Mouse (Mus musculus) kidney, postnatal 25 days (tissue): ENCODE measurements around the gene Hist2h2bb.
"Not testable (repeated sequence)": the region's sequence is repeated elsewhere in the genome, so short reads cannot be mapped to it uniquely, and the experiment has no call there.

Source experiments
- DNase-seq, 2 experiments: peaks; one replicate each; pipeline ENCODE4 v3.0.0; 2021; ENCODE audit warnings: mixed read lengths in 2 of 2

The Hist2h2bb gene

DNA sequence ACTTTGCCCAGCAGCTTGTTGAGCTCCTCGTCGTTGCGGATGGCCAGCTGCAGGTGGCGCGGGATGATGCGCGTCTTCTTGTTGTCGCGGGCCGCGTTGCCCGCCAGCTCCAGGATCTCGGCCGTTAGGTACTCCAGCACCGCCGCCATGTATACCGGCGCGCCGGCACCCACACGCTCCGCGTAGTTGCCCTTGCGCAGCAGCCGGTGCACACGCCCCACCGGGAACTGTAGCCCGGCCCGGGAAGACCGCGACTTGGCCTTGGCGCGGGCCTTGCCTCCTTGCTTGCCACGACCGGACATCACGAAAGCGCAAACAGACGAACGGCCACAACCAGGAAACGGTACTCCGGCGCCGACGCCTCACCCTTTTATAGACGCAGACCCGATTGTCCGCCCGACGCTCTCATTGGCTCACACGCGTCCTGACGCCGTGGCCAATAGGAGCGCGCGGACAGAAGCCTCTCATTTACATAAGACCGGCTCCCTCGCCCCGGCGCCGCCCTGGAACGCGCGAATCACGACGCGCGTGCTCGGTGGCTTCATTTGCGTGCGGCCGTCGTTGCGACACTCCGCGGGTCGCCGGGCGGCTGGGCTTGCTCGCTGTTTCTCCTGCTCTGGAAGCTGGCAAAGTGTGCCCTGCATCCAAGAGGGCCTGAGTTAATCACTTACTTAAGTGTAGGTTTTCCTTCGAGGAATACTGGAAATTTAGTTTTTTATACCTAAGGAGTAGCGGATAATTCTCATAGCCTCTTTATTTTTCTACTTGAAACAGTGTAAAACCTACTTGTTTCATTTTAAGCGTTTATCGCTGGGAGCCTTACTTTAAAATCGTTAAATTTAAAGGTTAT lies 29.4 kb upstream of the Hist2h2bb start, which contains the start of gene Hist2h2aa2:
TSS of gene Hist2h2aa2 (minus strand) at position 328 of the 850 bp plus-strand sequence.
- DNase-seq = peak; percentile 96 to 97

DNA sequence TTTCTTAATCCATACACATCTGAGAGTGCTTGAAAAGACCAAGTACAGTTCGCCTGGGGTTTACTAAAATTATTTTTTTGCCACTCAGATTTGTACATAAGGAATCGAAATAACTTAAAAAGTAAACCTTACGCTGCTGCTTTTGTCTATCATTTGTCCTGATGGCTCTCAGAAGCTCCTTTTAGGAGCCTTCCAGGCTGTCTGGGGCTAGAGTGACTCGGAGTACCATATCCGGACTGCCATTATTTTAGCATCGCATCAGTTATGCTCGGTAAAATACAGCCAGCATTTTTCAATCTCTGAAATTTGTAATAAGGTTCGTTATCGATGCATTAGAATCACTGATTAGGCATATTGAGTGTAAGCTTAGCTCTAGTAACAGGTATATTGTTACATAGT lies 28.8 kb upstream of the Hist2h2bb start:
- no peak for DNase-seq

DNA sequence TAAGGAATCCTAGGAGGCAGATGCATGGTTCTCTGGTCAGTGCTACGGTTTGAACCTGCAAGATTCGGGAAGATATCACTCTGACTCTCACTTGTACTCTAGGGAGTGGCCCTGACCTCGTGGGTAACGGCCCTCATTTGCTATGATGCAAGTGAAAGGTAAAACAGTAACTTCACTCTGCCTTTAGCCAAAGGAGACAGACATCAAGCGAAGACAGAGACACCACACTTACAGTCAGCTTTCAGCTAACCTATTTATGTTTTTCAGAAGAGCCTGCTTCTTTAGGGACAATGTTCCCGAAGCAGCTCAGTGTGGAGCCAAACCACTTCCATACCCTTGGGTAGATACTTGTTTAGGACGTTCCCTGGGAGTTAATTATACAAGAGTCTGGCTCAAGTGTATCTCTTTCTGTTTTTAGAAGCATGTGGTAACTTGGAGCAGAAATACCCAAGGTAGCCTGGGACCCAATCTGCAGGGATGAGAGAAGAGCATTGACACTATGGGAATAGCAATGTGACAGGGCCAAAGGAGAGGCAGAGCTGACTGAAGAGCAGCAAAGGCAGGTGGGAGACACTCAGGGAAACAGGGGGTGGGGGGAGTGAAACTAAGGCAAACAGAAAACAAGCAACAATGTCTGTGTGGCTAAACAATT lies 25.5 kb upstream of the Hist2h2bb start:
- peak in 1 of 2 experiments; percentile 61 for DNase-seq

DNA sequence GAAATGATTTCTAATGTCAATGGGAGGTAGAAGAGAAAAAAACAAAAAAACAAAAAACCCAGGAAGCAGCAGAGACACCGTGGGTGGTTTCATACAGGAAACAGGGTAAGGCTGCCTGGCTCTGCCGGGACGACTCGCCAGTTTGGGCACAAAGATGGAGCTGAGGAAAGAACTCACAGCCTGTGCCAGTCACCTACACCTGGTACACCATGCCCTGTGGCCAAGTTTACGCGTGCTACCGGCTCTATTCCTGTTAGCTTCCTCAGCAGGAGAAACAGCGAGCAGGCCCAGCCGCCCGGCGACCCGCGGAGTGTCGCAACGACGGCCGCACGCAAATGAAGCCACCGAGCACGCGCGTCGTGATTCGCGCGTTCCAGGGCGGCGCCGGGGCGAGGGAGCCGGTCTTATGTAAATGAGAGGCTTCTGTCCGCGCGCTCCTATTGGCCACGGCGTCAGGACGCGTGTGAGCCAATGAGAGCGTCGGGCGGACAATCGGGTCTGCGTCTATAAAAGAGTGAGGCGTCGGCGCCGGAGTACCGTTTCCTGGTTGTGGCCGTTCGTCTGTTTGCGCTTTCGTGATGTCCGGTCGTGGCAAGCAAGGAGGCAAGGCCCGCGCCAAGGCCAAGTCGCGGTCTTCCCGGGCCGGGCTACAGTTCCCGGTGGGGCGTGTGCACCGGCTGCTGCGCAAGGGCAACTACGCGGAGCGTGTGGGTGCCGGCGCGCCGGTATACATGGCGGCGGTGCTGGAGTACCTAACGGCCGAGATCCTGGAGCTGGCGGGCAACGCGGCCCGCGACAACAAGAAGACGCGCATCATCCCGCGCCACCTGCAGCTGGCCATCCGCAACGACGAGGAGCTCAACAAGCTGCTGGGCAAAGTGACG lies 24.3 kb upstream of the Hist2h2bb start, which contains the start of gene Hist2h2aa1:
TSS of gene Hist2h2aa1 (plus strand) at position 495 of the 884 bp plus-strand sequence.
- DNase-seq = peak; percentile 82 to 93

DNA sequence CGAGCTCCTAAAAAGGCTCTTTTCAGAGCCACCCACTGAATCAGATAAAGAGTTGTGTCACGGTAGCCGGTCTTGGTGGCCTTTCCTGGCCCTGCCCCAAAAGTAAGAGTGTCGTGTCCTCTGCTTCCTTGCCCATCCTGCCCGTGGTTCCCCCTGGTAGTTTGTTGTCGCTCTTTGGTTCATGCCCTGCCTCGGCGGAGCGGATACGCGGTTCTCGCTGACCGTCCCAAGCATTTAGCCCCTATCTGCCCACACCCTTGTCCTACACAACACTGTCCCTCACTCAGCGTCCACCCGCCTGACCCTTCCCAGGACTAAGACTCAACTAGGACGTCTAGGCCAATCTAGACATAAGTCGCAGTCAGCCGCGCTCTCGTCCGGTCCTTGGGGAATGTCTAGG lies 23.5 kb upstream of the Hist2h2bb start:
- not testable (repeated sequence) for DNase-seq

DNA sequence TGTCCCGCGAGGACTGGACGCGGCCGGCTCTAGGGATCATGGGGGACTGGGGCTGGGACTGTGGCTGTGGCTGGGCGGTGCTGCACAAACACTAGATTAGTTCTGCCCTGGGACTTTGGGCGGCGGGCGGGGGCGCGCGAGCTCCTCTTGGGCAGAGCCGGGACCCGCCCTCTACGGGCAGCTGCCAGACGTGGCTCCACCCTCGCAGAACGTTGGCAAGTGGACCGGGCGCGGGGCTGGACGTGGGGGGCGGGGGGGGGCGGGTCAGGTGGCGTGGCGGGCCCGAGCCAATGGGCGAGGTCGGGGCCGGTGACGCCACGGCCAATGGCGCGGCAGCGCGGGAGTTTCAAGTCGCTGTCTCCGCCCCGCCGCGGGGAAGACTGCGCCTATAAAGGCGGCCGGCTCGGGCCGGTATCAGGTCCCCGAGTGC lies 23.1 kb upstream of the Hist2h2bb start, which contains the start of gene Hist2h3c1:
TSS of gene Hist2h3c1 (plus strand) at position 259 of the 430 bp plus-strand sequence.
- DNase-seq = not testable (repeated sequence)

DNA sequence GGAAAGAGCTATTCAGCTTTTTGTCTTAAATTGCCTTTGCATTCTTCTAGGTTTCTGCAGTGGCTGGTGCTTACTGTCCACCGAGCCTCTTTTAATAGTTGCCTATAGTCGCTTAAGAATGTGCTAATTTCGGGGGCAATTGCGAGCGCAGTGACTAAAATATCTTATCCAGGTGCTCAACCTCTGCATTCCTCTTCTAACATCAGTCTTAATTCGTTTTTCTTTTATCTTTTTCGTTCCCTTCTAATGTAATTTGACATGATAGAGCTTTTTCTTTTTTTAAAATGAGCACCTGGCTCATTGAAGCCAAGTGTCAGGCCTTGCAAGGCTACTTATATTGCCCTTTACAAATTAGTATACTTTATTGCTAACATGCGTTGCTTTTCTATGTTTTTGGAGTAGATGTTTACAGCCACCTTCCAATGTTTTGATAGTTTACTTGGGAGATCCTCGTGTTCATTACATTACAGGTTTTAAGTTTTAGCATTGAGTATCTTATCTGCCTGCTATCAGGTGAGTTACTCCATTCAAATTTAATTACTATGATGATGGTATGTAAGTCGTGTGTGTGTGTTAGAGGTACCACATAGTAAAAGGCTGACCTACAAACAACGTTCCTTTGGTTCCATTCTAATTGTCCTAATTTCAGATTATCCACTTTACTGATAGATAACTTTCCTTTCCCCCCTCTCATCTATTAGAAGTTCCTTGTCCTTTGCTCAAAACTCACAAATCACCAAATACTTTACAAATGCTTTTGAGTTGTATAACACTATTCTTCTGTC lies 22.0 kb upstream of the Hist2h2bb start:
- no peak for DNase-seq

DNA sequence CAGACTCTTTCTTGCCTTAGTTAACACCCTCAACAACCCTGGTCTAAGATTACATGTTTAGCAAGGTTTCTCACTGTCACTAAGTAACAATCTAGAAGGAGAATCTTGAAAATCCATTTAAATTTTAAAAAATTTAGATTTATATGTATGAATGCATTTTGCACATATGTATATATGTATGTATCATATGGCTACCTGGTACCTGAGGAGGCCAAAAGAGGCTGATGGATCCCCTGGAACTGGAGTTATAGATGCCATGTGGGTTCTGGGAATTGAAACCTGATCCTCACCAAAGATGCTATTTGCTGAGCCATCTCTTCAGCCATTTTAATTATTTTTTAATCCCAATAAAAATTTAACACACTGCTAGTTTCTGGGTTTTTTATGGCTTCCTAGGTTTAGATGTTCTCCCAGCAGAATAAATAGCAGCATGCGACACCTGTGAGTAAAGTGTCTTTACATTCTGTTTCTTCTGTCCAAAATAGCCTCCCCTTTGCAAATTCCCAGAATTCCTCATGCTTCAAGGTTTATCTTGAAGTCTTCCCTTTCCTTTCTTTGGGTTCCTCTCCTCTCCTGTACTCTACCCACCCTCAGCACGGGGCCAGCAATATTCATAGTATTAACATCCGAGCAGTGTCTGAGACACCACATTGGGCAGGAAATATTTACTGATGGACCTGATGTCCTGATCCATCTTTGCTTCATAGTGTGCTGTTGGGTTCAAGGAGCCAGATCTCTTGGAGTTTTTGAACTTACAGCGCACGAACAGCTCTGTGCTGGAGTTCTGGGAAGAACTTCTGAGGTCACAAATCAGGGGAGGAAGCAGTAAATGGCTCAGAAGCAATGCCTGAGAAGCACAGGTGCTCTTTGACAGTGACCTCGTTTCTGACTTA lies 21.2 kb upstream of the Hist2h2bb start:
- DNase-seq = no peak

DNA sequence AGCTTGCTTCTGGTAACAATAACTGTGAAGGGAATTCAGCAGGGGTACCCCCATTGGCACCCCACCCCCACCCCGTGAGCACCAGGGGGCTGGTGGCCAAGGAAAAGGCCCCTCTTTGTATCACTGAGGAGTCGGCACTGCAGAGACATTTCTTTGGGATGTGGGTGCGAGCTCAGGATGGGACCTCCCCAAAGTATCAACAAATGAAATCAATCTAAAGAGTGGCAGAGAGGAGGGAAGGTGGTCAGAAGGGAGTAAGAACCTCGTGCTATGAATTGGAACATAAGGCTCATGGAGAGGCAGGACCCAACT lies 20.6 kb upstream of the Hist2h2bb start:
- no peak for DNase-seq

DNA sequence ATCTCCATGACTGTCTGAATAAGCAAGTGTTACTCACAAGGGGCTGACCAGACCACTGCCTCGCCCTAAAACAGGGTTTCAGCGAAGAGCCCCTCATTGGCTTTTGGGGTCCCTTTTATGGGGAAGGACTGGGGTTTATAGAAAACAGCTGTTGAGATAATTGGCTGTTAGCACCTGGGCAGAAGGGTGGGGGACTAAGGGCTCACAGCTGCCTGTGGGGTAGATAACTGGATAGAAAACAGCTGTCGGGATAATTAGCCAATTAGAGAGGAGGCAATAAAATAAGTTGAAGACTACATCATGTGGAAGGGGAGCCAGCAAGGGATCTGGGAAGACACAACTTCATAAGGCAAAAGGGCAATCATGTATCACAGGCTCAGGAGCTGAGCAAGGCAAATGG lies 18.7 kb upstream of the Hist2h2bb start:
- DNase-seq = no peak

DNA sequence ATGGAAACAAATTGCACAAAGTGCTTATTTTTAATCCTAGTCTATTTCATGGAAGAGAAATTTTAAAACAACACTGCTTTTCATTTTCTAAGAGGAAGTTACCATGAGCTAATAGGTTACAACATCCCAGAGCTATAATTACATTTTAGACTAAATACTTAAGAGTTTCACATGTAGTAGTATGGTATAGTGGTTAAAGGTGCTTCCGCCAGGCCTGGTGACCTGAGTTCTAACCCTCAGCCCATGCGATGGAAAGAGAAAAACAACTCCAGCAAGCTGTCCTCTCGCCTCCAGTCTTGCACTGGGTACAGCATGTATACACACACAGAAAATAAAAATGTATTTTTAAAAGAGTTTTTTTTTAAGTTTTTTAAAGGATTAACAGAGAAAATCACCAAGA lies 17.8 kb upstream of the Hist2h2bb start:
- DNase-seq = no peak

DNA sequence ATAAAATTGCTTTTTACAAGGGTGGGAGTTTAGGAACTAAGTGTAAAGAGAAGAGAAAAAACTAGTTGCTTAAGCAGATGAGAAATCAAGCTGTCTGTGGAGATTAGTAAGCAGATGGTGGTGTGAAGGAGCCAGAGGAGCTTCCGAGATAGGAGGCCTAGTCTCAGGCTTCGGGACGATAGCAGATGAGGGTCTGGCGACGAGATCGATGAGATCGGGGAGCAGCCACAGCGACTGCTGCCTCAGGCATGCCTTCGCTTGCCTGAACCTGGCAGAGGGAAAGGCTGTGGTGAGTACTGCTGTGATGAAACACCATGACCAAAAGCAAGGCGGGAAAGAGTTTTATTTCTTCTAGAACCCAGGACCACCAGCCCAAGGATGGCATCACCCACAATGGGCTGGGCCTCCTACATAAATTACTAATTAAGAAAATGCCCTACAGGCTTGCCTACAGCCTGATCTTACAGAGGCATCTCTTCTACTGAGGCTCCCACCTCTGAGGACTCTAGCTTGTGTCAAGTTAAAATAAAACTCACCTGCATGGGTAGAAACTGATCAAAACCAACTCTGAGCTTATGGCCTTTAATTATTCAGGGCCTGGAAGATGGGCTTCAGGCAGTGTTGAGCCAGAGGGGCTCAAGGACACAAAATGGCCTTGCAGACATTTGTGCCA lies 14.7 kb upstream of the Hist2h2bb start:
- no peak for DNase-seq

DNA sequence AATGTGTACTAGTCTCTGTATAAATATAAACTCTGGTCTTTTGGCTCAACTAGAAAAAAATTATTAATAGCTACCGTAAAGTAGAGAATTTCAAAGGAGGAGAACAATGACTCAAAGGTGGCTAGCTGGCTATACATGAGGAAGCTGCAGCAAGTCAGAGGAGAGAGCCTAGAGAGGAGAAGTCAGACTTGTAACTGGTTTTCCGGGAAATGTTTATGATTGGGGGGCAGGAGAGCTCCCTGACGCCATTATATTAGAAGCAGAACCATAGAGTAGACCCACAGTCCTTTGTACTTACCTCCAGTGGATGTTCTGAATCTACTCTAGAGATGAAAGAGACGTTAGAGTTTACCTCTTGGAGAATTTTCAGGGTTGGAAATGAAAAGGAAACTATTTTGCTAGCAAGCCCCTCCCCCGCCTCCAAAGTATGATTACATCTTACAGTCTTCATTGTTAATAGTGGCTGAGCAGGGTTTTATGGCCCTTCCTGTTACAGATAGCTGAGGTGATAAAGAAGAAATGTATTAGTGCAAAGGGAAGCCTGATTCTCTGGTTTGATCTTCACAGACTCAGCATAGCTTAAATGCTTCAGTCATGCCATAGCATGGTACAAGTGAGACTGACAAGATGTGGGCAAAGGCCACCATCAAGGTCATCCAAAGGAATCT lies 13.5 kb upstream of the Hist2h2bb start:
- DNase-seq = no peak

DNA sequence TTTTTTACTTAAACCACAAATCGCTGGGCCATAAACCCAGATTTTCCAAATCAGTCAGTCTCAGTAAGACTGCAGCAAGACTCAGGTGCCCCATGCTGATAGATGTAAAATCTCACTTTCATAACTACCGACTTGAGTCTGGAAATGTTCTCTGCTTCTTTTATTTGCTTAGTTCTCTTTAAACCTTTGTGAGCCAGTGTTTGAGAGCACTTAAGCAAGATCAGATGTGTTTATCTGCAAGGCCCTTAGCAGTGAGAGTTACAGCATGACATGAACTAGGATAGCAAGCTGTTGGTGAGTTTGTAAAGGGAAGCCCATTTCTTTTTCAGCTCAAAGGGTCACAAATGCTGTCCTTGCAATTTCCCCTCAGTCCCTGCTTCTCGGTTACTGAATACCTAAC lies 12.4 kb upstream of the Hist2h2bb start:
- no peak for DNase-seq

DNA sequence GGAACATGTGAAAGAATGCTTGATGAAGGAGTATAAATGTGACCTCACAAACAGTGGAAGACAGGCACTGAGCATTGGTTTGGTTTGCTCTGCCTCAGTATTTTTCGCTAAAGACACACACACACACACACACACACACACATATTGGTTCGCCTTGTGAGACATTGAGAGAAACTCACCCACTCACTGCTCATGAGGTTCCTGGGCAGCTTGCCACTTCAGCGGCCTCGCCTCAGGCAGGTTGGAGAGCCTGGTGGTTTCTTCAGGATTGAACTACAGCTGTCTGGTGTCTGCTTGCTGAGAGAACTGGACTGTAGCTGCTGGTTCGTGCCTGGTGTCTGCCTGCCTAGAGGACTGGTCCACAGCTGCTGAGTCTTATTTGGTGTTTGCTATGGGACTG lies 9.3 kb upstream of the Hist2h2bb start:
- DNase-seq = no peak

DNA sequence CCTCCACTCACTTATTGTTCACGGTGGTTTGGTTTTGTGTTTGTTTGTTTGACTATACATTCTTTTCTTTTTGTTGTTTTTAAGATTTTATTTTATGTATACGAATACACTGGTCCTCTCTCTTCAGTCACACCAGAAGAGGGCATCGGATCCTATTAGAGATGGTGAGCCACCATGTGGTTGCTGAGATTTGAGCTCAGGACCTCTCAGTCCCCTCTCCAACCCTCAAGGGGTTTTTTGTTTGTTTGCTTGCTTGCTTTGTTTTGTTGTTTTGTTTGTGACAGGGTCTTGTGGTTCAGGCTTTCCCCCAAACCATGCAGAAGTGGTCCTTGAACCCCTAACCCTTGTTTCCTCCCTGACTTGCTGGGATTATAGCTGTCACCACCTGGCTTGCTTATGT lies 7.9 kb upstream of the Hist2h2bb start:
- DNase-seq = no peak

DNA sequence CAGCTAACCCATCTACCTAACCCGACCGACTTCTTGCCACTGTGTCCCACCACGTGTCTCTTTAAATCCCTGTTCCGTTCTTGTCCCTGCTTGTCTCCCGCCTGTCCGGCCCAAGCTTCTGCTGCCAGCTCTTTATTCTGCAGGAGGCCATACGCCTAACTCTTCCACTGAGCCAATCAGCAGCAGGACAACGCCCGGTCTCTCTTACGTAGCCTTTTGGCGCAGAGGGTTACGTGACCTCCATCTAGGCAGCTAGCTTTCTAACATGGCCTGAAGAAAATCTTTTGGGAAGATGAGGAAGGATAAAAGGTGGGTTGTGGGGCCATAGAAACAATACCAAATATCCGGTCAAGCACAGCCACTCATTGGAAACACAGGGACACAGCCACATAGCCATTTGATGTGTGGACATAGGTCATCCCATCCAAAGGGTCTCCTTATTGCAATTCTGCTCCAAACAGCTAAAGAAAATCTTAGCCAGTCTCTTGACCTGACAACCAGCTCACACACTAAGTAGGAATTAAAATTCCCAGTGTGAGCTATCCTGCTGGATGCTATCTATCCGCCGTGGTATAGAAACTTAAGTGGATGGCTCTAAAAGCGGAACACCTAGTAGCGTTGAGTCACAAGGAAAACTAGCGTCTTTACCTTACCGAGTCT lies 7.2 kb upstream of the Hist2h2bb start:
- peak; percentile 82 to 92 for DNase-seq

DNA sequence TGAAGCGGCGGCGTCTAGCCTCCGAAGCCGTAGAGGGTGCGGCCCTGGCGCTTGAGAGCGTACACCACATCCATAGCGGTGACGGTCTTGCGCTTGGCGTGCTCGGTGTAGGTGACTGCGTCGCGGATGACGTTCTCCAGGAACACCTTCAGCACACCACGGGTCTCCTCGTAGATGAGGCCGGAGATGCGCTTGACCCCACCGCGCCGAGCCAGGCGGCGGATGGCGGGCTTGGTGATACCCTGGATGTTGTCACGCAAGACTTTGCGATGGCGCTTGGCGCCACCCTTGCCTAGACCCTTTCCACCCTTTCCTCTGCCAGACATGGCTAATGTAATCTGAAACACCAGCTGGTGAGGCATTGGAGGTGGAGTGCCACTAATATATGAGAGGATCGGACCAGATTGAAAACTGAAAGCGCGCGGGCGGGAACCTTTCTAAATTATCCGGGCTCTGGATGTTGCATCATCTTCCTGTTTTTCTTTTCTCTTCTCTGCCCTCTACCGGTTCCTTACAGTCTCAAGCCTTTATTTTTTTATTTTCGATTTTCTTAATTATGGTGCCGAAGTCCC lies 6.5 kb upstream of the Hist2h2bb start, which contains the start of gene Hist2h4:
TSS of gene Hist2h4 (minus strand) at position 333 of the 572 bp plus-strand sequence.
- DNase-seq = peak; percentile 95 to 96
